Mouse (Mus musculus): Measurements from ENCODE around the gene Kank3.

The Kank3 gene

GRCm38 (mm10) chr17:33857816-33858215 lies 47.5 kb downstream of the Kank3 start:
- DNase-seq (ENCODE audit: extremely low spot score): no peak

GRCm38 (mm10) chr17:33865330-33866030 lies 55.2 kb downstream of the Kank3 start:
- DNase-seq (ENCODE audit: extremely low spot score): peak; percentile 41
